Mouse (Mus musculus) frontal cortex, postnatal 36 days (tissue): Measurements from ENCODE around the gene Spdye4b.

Source experiments
- DNase-seq, 2 experiments: peaks; one replicate each; pipeline ENCODE4 v3.0.0; 2022; ENCODE audit warnings: low spot score in 2 of 2

Gene Spdye4b

GRCm38 (mm10) chr5:143213832-143214231 lies 33.0 kb downstream of the Spdye4b start:
- no peak for DNase-seq

- DNase-seq: no peak
These were observed 40.2 kb downstream of the Spdye4b start for GRCm38 (mm10) chr5:143220996-143221395.

- DNase-seq: no peak
These were observed 41.5 kb downstream of the Spdye4b start for GRCm38 (mm10) chr5:143222287-143222686.

- no peak for DNase-seq
These were observed 46.0 kb downstream of the Spdye4b start, which contains the start of gene Spdye4a for GRCm38 (mm10) chr5:143226790-143227189. Gene Spdye4a (minus strand): TSS chr5:143226890.

GRCm38 (mm10) chr5:143235028-143235693 lies 54.3 kb downstream of the Spdye4b start, which contains the start of gene Zfp12:
Gene Zfp12 (plus strand): TSS chr5:143235163.
- DNase-seq: peak; percentile 95 to 98

GRCm38 (mm10) chr5:143236036-143236435 lies 55.2 kb downstream of the Spdye4b start:
- DNase-seq: no peak

- DNase-seq: no peak
These were observed 64.1 kb downstream of the Spdye4b start for GRCm38 (mm10) chr5:143244926-143245325.

- no peak for DNase-seq
These were observed 71.2 kb downstream of the Spdye4b start for GRCm38 (mm10) chr5:143252039-143252438.

GRCm38 (mm10) chr5:143252791-143253185 lies 72.0 kb downstream of the Spdye4b start:
- no peak for DNase-seq

- no peak for DNase-seq
These were observed 72.5 kb downstream of the Spdye4b start for GRCm38 (mm10) chr5:143253186-143253880.

- no peak for DNase-seq
These were observed 73.2 kb downstream of the Spdye4b start for GRCm38 (mm10) chr5:143253881-143254486.
